Mouse (Mus musculus) adrenal gland, postnatal 36 days (tissue): ENCODE data around the gene Gm20388. TPM values are rescaled to one million over a fixed set of nuclear protein-coding genes. Genes with fewer than 3 reads are reported as not detected.

Source experiments
- DNase-seq, 2 experiments: peaks; one replicate each; pipeline ENCODE4 v3.0.0; 2021; ENCODE audit warnings: mixed read lengths in 1 of 2
- total RNA-seq, 2 experiments: library from RNA; stranded (reverse); gene quantifications; 2 replicates each; pipeline ENCODE4 v1.2.3; 2021

The Gm20388 gene
- total RNA-seq, 2 experiments from 2014 or later = 2.4 to 7.4 TPM

- DNase-seq = no peak
Observed at GRCm38 (mm10) chr8:121361166-121361565, 1450.5 kb downstream of the Gm20388 start.

GRCm38 (mm10) chr8:121364646-121365045 is 1454.0 kb downstream of the Gm20388 start:
- DNase-seq = no peak

GRCm38 (mm10) chr8:121365150-121365549 is 1454.5 kb downstream of the Gm20388 start:
- DNase-seq = no peak

GRCm38 (mm10) chr8:121366655-121367054 is 1456.0 kb downstream of the Gm20388 start:
- DNase-seq = no peak

- DNase-seq = no peak
Observed at GRCm38 (mm10) chr8:121368799-121369198, 1458.2 kb downstream of the Gm20388 start.

- no peak for DNase-seq
Observed at GRCm38 (mm10) chr8:121369378-121369777, 1458.7 kb downstream of the Gm20388 start.

GRCm38 (mm10) chr8:121371287-121371686 is 1460.6 kb downstream of the Gm20388 start:
- no peak for DNase-seq

GRCm38 (mm10) chr8:121371911-121372638 is 1461.4 kb downstream of the Gm20388 start:
- DNase-seq = peak in 1 of 2 experiments; percentile 23

- DNase-seq = no peak
Observed at GRCm38 (mm10) chr8:121372639-121372986, 1462.0 kb downstream of the Gm20388 start.

GRCm38 (mm10) chr8:121374284-121374683 is 1463.6 kb downstream of the Gm20388 start:
- no peak for DNase-seq

GRCm38 (mm10) chr8:121374777-121375176 is 1464.1 kb downstream of the Gm20388 start:
- DNase-seq = no peak

GRCm38 (mm10) chr8:121376116-121376950 is 1465.7 kb downstream of the Gm20388 start:
- peak; percentile 96 for DNase-seq

GRCm38 (mm10) chr8:121377680-121378079 is 1467.0 kb downstream of the Gm20388 start:
- no peak for DNase-seq

GRCm38 (mm10) chr8:121379387-121379786 is 1468.7 kb downstream of the Gm20388 start:
- DNase-seq = no peak

- DNase-seq = peak; percentile 72 to 83
Observed at GRCm38 (mm10) chr8:121382583-121383241, 1472.1 kb downstream of the Gm20388 start.

GRCm38 (mm10) chr8:121385540-121385939 is 1474.9 kb downstream of the Gm20388 start:
- no peak for DNase-seq

GRCm38 (mm10) chr8:121390608-121391007 is 1480.0 kb downstream of the Gm20388 start:
- peak; percentile 39 to 43 for DNase-seq

- DNase-seq = no peak
Observed at GRCm38 (mm10) chr8:121391254-121391653, 1480.6 kb downstream of the Gm20388 start.

- DNase-seq = no peak
Observed at GRCm38 (mm10) chr8:121391771-121392170, 1481.1 kb downstream of the Gm20388 start.

GRCm38 (mm10) chr8:121392482-121392881 is 1481.8 kb downstream of the Gm20388 start:
- no peak for DNase-seq

- DNase-seq = peak; percentile 62 to 79
Observed at GRCm38 (mm10) chr8:121393111-121393510, 1482.5 kb downstream of the Gm20388 start.

GRCm38 (mm10) chr8:121394686-121395085 is 1484.0 kb downstream of the Gm20388 start:
- DNase-seq = no peak

- no peak for DNase-seq
Observed at GRCm38 (mm10) chr8:121395316-121395715, 1484.7 kb downstream of the Gm20388 start.
